Mouse (Mus musculus) right cerebral cortex, postnatal 14 days (tissue): ENCODE data around the gene Gm20388.
A peak's percentile ranks its signal among the peaks of the same experiment; 100 is the strongest.

Source experiments
- DNase-seq: peaks from one replicate; pipeline ENCODE4 v3.0.0; 2022

Gene Gm20388

DNA sequence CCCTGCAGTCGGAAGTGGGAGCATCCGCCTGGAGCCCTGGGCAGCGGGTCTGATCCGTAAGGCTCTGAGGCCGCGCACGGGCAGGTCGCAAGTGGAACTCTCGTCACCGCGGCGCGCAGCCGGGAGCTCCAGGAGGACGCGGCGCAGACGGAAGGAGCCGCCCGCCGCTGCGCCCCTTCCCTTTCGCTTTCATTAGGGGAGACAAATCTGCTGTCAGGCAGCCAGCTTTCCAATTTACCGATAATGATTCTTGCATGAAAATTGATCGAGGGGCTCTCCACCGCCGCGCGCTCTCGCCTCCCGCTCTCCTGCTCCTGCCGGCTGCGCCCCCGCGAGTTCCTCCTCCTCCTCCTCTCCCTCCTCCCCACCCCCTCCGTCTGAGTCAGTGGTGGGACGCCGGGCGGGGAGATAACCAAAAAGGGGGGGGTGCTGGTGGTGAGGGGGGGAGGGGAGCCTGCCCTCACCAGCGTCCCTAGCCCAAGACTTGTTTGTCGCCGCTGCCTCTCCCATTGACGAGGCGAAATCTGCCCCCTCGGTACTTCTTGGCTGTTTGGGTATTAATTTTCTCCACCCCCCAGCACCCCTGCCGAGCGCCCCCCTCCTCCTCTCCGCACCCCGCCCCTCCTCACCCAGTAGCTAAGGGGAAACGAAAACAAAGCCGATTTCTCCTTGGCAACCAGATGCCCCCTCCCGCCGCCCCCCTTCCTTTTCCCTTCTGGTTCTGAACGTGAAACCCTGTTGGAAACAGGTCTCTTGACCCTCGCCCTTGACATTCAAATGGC lies 577.3 kb downstream of the Gm20388 start:
- peak; percentile 70 for DNase-seq

DNA sequence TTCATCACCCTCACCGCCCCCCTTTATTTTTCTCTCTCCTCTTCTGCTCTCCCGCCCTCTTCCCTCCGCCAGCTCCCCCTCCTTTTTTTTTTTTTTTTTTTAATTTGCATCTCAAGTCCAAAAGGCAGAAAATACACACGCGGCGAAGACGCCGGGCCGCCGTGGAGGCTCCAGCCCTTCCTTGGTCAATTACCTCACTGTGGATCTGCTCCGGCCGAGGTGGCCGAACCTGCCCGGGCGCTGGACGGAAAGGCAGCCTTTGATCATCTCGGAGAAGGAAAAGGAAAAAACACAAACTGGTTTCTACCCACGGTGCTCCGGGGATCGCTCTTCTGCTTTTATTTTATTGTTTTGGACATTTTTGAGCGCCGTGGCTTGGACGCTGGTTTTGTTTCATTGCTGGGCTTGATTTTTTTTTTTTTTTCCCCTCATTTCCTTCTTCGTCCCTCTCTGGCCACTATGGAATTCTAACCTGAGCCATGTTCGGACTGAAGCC lies 578.0 kb downstream of the Gm20388 start:
- DNase-seq, result no peak

GRCm38 (mm10) chr8:120489142-120489754 lies 578.6 kb downstream of the Gm20388 start:
- DNase-seq, result peak; percentile 63

GRCm38 (mm10) chr8:120489771-120490281 lies 579.2 kb downstream of the Gm20388 start:
- DNase-seq, result no peak

DNA sequence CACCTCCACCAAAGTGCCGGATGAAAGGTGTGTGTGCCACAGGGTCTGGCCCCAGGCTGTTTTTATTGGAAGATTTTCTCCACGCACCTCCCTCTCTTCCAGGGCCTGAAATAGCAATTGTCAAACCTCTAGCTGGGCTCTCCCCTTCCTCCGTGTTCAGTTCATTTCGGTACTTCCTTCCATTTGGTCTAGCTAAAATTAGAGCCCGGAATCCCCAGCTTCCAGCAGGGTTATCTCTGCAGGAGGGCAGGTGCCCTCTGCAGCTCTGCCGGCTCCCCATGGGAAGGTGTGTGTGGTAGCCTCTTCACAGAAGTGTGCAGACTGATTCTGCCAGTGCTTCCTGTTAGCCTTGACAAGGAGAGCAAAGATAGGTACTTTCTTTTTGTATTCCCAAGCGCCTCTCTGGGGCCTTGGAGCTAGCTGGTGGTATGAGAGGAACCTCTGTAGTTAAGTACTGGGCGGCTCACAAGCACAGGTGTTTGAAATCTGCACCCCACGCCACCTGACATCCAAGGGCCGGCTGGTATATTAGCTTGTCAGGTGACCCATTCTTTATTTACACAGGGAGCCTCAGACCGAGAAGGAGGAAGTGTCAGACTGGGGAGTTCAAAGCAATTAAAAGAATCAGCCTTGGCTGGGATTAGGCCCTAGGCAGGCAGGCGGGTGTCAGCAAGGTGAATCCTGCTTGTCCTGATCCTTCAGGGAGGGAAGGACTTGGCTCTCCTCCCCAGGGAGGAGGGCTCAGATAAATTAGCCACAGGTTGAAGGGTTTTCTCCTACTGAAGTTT lies 579.9 kb downstream of the Gm20388 start:
- DNase-seq, result no peak

DNA sequence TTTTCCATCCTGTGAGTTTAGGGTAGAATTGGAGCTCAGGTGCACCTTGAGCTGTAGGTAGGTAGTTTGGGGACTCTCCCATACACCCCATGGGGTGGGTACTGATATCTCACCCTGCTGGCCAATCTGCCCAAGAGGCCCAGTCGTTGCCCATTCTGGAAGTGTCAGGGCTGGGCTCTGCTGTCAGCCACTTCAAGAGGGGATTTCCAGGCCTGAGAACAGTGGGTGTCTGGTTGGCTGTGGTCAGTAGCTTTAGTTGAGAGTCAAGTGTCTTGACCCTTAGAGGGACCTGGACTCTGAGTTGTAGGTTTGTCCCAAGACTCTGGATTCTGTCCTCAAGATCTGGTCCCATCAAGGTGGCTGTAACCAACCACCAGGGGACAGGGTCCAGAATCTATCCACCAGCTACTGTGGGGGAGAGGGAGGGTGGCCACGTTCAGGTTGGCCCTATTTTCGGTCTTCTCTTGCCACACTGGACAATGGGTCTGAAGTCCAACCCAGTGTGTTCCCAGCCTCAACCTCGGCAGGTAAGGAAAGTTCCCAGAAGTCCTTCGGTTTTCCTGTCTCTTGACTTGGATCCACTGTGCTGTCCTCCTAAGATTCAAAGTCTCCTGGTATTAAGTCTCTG lies 580.6 kb downstream of the Gm20388 start:
- DNase-seq, result no peak

DNA sequence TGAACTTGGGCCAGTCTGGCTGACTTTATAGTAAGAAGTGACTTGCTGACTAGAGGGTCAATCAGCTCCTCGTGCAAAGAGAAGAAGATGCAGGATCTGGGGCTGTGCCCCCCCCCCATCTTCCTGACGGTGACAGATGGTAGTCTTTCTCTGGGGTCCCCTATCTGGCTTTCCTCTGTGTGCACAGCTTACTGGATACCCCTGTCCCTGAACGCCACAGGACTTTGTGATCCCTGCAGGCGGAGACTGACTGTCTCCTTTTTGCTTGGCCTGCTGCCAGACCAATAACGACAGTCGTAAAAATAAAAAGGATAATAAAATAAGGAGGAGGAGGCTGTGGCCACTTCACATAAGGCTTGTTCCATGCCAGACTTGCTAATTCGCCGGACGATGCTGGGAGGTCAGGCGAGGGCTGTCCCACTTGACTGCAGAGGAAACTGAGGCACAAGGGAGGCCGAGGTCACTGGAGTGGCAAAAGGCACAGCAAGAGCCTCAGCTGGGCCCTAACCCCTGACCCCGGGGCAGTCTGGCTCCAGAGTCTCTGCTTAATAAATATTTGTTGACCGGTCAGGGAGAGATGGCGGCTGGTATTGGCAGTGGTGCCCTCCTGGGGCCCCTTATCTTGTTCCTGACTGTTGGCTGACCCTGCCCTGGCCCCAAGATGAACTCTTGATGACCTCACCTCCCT lies 581.7 kb downstream of the Gm20388 start:
- no peak for DNase-seq

- no peak for DNase-seq
Measured at GRCm38 (mm10) chr8:120492881-120493220, 582.2 kb downstream of the Gm20388 start.

GRCm38 (mm10) chr8:120493508-120494464 lies 583.1 kb downstream of the Gm20388 start:
- DNase-seq, result no peak

GRCm38 (mm10) chr8:120494903-120495302 lies 584.3 kb downstream of the Gm20388 start:
- peak; percentile 71 for DNase-seq

GRCm38 (mm10) chr8:120495461-120495860 lies 584.8 kb downstream of the Gm20388 start:
- DNase-seq, result no peak

DNA sequence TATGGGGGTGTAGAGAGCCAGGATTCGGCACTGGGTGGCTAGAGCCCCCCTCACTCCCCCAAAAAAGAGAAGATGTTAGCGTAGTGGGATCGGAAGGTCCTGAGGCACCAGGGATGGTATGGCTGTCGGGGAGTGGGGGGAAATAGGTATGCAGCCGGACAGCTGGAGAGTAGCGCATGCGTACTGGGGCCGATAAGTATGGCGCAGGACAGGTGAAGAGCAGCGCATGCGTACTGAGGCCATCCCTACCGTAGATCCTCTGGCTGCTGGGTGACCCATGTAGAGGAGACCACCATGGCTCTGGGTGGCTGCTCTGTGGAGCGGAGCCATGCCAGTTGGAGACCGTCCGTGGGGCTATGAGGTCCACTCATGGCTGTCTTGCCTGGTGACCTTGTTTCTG lies 585.8 kb downstream of the Gm20388 start:
- no peak for DNase-seq

DNA sequence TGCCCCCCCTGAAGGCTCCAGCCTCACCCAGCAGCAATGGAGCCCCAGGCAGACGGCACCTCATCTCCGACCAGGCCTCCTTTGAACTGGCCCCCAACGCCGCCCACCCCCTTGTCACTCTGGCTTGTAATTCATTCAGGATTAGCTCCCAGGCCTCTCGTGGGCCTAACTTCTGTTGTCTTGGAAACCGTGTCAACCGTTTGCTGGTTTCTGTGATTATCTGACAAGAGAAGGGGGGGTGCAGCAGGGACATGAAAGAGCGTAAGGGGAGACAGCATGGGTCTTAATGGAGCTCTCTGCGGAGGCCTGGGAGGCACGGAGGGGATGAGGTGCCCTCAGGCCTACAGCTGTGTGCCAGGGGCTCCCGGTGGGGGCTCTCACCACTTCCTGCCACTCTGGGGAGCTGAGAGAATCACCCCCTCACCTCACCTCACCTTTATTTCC lies 586.9 kb downstream of the Gm20388 start:
- no peak for DNase-seq

DNA sequence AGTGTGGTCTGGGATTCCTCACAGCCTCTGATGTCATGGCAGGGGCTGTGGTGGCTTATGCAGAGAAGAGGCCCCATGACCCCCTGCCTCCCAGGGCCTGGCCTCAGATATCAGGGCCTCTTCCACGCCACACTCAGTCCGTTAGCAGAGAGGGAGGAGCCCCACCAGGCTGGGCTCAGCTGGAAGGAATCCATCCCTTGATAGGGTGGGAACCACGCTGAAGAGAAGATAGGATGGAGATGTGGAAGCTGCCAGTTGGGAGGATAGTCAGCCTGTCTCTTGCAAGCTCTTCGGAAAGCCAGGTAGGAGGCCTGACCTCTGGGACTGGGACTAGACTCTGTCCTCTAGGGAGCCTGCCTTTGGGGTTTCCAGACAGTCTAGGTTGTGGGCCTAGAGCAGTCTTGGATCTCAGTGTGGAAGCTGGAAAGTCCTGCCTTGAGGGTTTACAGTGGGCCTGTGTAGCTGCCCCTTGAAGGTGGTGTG lies 587.7 kb downstream of the Gm20388 start:
- no peak for DNase-seq

- peak; percentile 48 for DNase-seq
Measured at GRCm38 (mm10) chr8:120498926-120499605, 588.4 kb downstream of the Gm20388 start.

DNA sequence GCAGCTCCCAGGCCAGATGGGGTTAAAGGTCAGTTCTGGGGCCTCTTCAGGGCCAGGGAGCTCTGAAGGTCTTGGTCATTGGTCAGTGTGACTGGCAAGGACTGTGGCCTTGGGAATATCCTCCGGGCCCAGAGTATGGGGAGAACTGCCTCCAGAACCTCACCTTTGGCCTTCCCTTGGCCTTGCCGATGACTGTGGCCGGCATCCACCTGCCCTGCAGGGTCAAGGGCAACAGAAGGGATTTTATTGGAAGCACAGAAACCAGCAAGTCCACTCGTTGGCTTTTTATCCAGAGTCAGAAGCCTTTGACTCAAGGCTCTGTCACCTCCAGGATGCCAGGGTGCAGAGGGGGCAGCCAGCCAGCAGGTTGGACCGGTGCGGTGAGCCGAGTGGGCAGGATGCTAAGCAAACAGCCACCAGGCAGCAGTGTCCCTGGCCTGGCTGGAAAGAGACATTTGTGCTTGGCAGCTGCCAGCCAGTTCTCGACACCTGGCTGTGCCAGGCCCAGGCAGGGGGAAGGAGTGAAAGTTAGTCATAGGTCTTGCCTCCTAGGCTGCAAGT lies 590.1 kb downstream of the Gm20388 start:
- no peak for DNase-seq

DNA sequence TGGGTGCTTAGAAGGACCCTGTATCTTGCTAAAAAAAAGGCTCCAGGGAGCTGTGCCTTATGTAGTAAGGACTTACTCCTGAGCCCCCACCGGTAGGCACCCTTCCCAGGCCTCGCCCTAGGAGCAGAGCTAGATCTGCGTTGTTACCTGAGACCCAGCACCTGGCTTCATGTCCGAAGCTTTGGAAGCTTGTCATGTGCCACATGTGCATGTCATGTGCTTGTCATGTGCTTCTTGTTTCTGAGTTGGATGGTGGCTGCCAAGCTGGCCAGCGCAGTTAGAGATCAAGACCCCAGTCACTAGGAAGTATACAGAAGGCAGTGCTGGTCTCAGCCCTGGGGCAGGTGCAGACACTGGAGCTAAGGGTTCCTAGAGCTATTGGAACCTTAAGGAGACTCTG lies 590.8 kb downstream of the Gm20388 start:
- no peak for DNase-seq

- DNase-seq, result no peak
Measured at GRCm38 (mm10) chr8:120502428-120502827, 591.8 kb downstream of the Gm20388 start.

- no peak for DNase-seq
Measured at GRCm38 (mm10) chr8:120504251-120505081, 593.8 kb downstream of the Gm20388 start.
